Mouse (Mus musculus) kidney, embryonic 14.5 days (tissue): ENCODE results near the gene Adamts3. TPM values are rescaled to one million over a fixed set of nuclear protein-coding genes. Genes with fewer than 3 reads are reported as not detected.

ENCODE experiments used
- ATAC-seq: fragments of 200-750 bp; cut with Nextera tagmentation; 2 replicates; pipeline ENCODE4 v1.8.0; 2017; ENCODE audit warnings: moderate number of reproducible peaks, mild to moderate bottlenecking, moderate TSS enrichment, moderate library complexity; ENCODE audit not compliant: low FRiP score, low TSS enrichment
- H3K27ac ChIP-seq: fragments of 300-500 bp; sonication (generic); 2 replicates; pipeline ENCODE4 v1.5.1; 2014; ENCODE audit warnings: low read depth, mild to moderate bottlenecking, low read length, moderate library complexity, mixed read lengths
- H3K27me3 ChIP-seq: fragments of 300-500 bp; sonication (generic); 2 replicates; pipeline ENCODE4 v1.6.1; 2014; ENCODE audit warnings: mild to moderate bottlenecking, low read length; ENCODE audit not compliant: control insufficient read depth, insufficient read depth
- H3K36me3 ChIP-seq: fragments of 300-500 bp; sonication (generic); 2 replicates; pipeline ENCODE4 v1.6.1; 2014; ENCODE audit warnings: low read length, mixed read lengths; ENCODE audit not compliant: control insufficient read depth, insufficient read depth
- H3K4me1 ChIP-seq: fragments of 300-500 bp; sonication (generic); 2 replicates; pipeline ENCODE4 v1.6.1; 2014; ENCODE audit warnings: low read length, mixed read lengths; ENCODE audit not compliant: control insufficient read depth, insufficient read depth
- H3K4me2 ChIP-seq: fragments of 300-500 bp; sonication (generic); replicated peaks from 2 replicates; pipeline ENCODE4 v1.6.1; 2014; ENCODE audit warnings: low read depth, mild to moderate bottlenecking, low read length
- H3K4me3 ChIP-seq: fragments of 300-500 bp; sonication (generic); 2 replicates; pipeline ENCODE4 v1.5.1; 2014; ENCODE audit warnings: mild to moderate bottlenecking, low read length
- H3K9ac ChIP-seq: fragments of 300-500 bp; sonication (generic); 2 replicates; pipeline ENCODE4 v1.6.1; 2014; ENCODE audit warnings: low read depth, mild to moderate bottlenecking, low read length, moderate library complexity
- H3K9me3 ChIP-seq: fragments of 300-500 bp; sonication (generic); 2 replicates; pipeline ENCODE4 v1.6.1; 2016; ENCODE audit warnings: low read length; ENCODE audit not compliant: control insufficient read depth
- WGBS: fragments of 180-500 bp; shearing (Covaris S2); extraction: QIAGEN DNeasy Blood & Tissue Kit; methylation state at CpG from one replicate; pipeline ENCODE4 v1.1.7; 2014; 5-methylcytosine and 5-hydroxymethylcytosine counted together
- polyA plus RNA-seq: library from polyadenylated mRNA; unstranded; fragments of >200 nt; fragmentation: Nextera tagmentation; extraction: Ambion mirVana; gene quantifications from 2 replicates; pipeline ENCODE4 v1.2.1, GENCODE M21; 2014

The Adamts3 gene
- polyA plus RNA-seq, 1 experiment from 2014 or later: 3.4 TPM

- 64% methylated on average over 4 of the region's 4 CpGs for WGBS
- no peak overlapping the region for H3K4me2 ChIP-seq
- H3K36me3 ChIP-seq: no peaks in the 10 kb centered on the region
- H3K4me3 ChIP-seq: no peak overlapping the region
- no peak for ATAC-seq
- no peaks in the 10 kb centered on the region for H3K9me3 ChIP-seq
- no peak overlapping the region for H3K9ac ChIP-seq
- 0 out of 2 replicates have a peak, but pooled peaks cover 3% of the 10 kb centered on the region for H3K4me1 ChIP-seq
- no peak overlapping the region for H3K27ac ChIP-seq
- no peaks in the 10 kb centered on the region for H3K27me3 ChIP-seq
Observed at GRCm38 (mm10) chr5:89884991-89885390, 1.9 kb upstream of the Adamts3 start.

GRCm38 (mm10) chr5:89883908-89884204 lies 722 bp upstream of the Adamts3 start:
- ATAC-seq: 0 out of 2 replicates have a peak, but pooled peaks have one; percentile 7
- WGBS: 6% methylated on average over 8 of the region's 8 CpGs
- Histone ChIP-seq H3K27ac (no peak overlapping the region), H3K4me1 (0 out of 2 replicates have a peak, but pooled peaks cover 3% of the 10 kb centered on the region), H3K9me3 (no peaks in the 10 kb centered on the region), H3K27me3 (no peaks in the 10 kb centered on the region), H3K4me3 (peak overlapping the region; percentile 59), H3K4me2 (peak overlapping the region; percentile 79), H3K36me3 (no peaks in the 10 kb centered on the region), H3K9ac (peak overlapping the region; percentile 63; the same call in 1 of the 2 replicates)

GRCm38 (mm10) chr5:89882091-89882734 lies 921 bp downstream of the Adamts3 start:
- WGBS: under 1% methylated on average over 34 of the region's 35 CpGs
- no peaks in the 10 kb centered on the region for H3K36me3 ChIP-seq
- peak overlapping the region; percentile 59 for H3K4me3 ChIP-seq
- H3K4me2 ChIP-seq: peak overlapping the region; percentile 79
- no peaks in the 10 kb centered on the region for H3K9me3 ChIP-seq
- no peak overlapping the region for H3K27ac ChIP-seq
- 0 out of 2 replicates have a peak, but pooled peaks cover 3% of the 10 kb centered on the region for H3K4me1 ChIP-seq
- H3K27me3 ChIP-seq: no peaks in the 10 kb centered on the region
- peak; percentile 74 for ATAC-seq
- H3K9ac ChIP-seq: peak overlapping the region; percentile 63

- WGBS: 30% methylated on average over 4 of the region's 4 CpGs
- H3K4me1 ChIP-seq: 0 out of 2 replicates have a peak, but pooled peaks cover 3% of the 10 kb centered on the region
- no peaks in the 10 kb centered on the region for H3K36me3 ChIP-seq
- H3K9ac ChIP-seq: no peak overlapping the region
- no peaks in the 10 kb centered on the region for H3K27me3 ChIP-seq
- H3K4me2 ChIP-seq: peak overlapping the region; percentile 79
- H3K4me3 ChIP-seq: no peak overlapping the region; the same call in 1 of the 2 replicates
- H3K9me3 ChIP-seq: no peaks in the 10 kb centered on the region
- H3K27ac ChIP-seq: no peak overlapping the region
- ATAC-seq: no peak
Observed at GRCm38 (mm10) chr5:89881425-89881824, 1.7 kb downstream of the Adamts3 start.

- H3K4me2 ChIP-seq: no peak overlapping the region
- H3K36me3 ChIP-seq: no peaks in the 10 kb centered on the region
- no peaks in the 10 kb centered on the region for H3K27me3 ChIP-seq
- no peaks in the 10 kb centered on the region for H3K9me3 ChIP-seq
- H3K4me1 ChIP-seq: 0 out of 2 replicates have a peak, but pooled peaks cover under 1% of the 10 kb centered on the region
- no peak overlapping the region for H3K27ac ChIP-seq
- no peak overlapping the region for H3K4me3 ChIP-seq
- 75% methylated on average over 11 of the region's 11 CpGs for WGBS
- no peak for ATAC-seq
- H3K9ac ChIP-seq: no peak overlapping the region
Observed at GRCm38 (mm10) chr5:89878866-89879392, 4.2 kb downstream of the Adamts3 start.

GRCm38 (mm10) chr5:89872661-89873060 lies 10.5 kb downstream of the Adamts3 start:
- Histone ChIP-seq H3K36me3 (no peaks in the 10 kb centered on the region), H3K27me3 (no peaks in the 10 kb centered on the region), H3K4me3 (no peak overlapping the region), H3K9ac (no peak overlapping the region), H3K27ac (no peak overlapping the region), H3K9me3 (no peaks in the 10 kb centered on the region), H3K4me1 (no peaks in the 10 kb centered on the region), H3K4me2 (no peak overlapping the region)
- WGBS: 46% methylated on average over 2 of the region's 2 CpGs
- no peak for ATAC-seq

GRCm38 (mm10) chr5:89859603-89860002 lies 23.5 kb downstream of the Adamts3 start:
- H3K27me3 ChIP-seq: no peaks in the 10 kb centered on the region
- no peak for ATAC-seq
- H3K36me3 ChIP-seq: no peaks in the 10 kb centered on the region
- WGBS: 89% methylated on average over 4 of the region's 4 CpGs
- no peaks in the 10 kb centered on the region for H3K4me1 ChIP-seq
- no peak overlapping the region for H3K4me2 ChIP-seq
- no peak overlapping the region for H3K9ac ChIP-seq
- no peak overlapping the region for H3K27ac ChIP-seq
- H3K9me3 ChIP-seq: no peaks in the 10 kb centered on the region
- no peak overlapping the region for H3K4me3 ChIP-seq

- H3K27ac ChIP-seq: no peak overlapping the region
- no peak overlapping the region for H3K9ac ChIP-seq
- WGBS: 93% methylated on average over 1 of the region's 1 CpGs
- no peaks in the 10 kb centered on the region for H3K4me1 ChIP-seq
- no peak overlapping the region for H3K4me2 ChIP-seq
- no peaks in the 10 kb centered on the region for H3K9me3 ChIP-seq
- H3K4me3 ChIP-seq: no peak overlapping the region
- no peak for ATAC-seq
- H3K36me3 ChIP-seq: no peaks in the 10 kb centered on the region
- H3K27me3 ChIP-seq: no peaks in the 10 kb centered on the region
Observed at GRCm38 (mm10) chr5:89858837-89859236, 24.3 kb downstream of the Adamts3 start.

GRCm38 (mm10) chr5:89846551-89846950 lies 36.6 kb downstream of the Adamts3 start:
- ATAC-seq: no peak
- Histone ChIP-seq H3K9ac (no peak overlapping the region), H3K27ac (no peak overlapping the region), H3K4me2 (no peak overlapping the region), H3K4me1 (0 out of 2 replicates have a peak, but pooled peaks cover 3% of the 10 kb centered on the region), H3K9me3 (no peaks in the 10 kb centered on the region), H3K4me3 (no peak overlapping the region), H3K27me3 (no peaks in the 10 kb centered on the region), H3K36me3 (no peaks in the 10 kb centered on the region)
- 74% methylated on average over 1 of the region's 1 CpGs for WGBS
